Mouse (Mus musculus): Measurements from ENCODE around the gene Ebpl. TPM values are rescaled to one million over a fixed set of nuclear protein-coding genes. Genes with fewer than 3 reads are reported as not detected.

Gene Ebpl
- polyA plus RNA-seq (2015; fragmentation: Nextera tagmentation; extraction: Ambion mirVana), result 15.2 and 15.6 TPM in 2 replicates

GRCm38 (mm10) chr14:61360131-61360980, at the start of gene Ebpl:
Gene Ebpl, minus strand, starts transcription at chr14:61360439.

GRCm38 (mm10) chr14:61309593-61309992, 50.6 kb downstream of the Ebpl start, which contains the start of gene Arl11:
Gene Arl11, plus strand, starts transcription at chr14:61309753.

Other genes with a start within 250 kb of the Ebpl start
- 1.1 and 1.5 TPM in 2 replicates for gene Sacs, start 222.0 kb downstream of the Ebpl start, polyA plus RNA-seq (2015; fragmentation: Nextera tagmentation; extraction: Ambion mirVana)
- 0.87 TPM in 1 of 2 replicates, not detected in the other for gene Sgcg, start 101.9 kb downstream of the Ebpl start, polyA plus RNA-seq (2015; fragmentation: Nextera tagmentation; extraction: Ambion mirVana)
- 1.7 and 3.5 TPM in 2 replicates for gene Arl11, start 50.7 kb downstream of the Ebpl start, polyA plus RNA-seq (2015; fragmentation: Nextera tagmentation; extraction: Ambion mirVana)
- gene Kpna3, start 79.4 kb upstream of the Ebpl start, polyA plus RNA-seq (2015; fragmentation: Nextera tagmentation; extraction: Ambion mirVana), result 17.4 and 22.7 TPM in 2 replicates
- 29.9 and 31.7 TPM in 2 replicates for gene Spryd7, start 196.4 kb upstream of the Ebpl start, polyA plus RNA-seq (2015; fragmentation: Nextera tagmentation; extraction: Ambion mirVana)
- 22.5 and 23.7 TPM in 2 replicates for gene Trim13, start 237.8 kb upstream of the Ebpl start, polyA plus RNA-seq (2015; fragmentation: Nextera tagmentation; extraction: Ambion mirVana)
- 0.57 and 0.58 TPM in 2 replicates for gene Kcnrg, start 247.0 kb upstream of the Ebpl start, polyA plus RNA-seq (2015; fragmentation: Nextera tagmentation; extraction: Ambion mirVana)